Mouse (Mus musculus) adipocyte (in vitro differentiated cells): ENCODE data around the gene Heatr4.
"Not testable (repeated sequence)": the region's sequence is repeated elsewhere in the genome, so short reads cannot be mapped to it uniquely, and the experiment has no call there.

Experiments used
- DNase-seq: peaks from one replicate; pipeline ENCODE4 v3.0.0-alpha.2; 2016; ENCODE audit warnings: low spot score

Heatr4 gene

GRCm38 (mm10) chr12:83984752-83985151, at the start of gene Heatr4:
TSS of gene Heatr4 (minus strand) at chr12:83984852.
- DNase-seq, result no peak

- DNase-seq, result peak; percentile 28
Observed at GRCm38 (mm10) chr12:84034108-84034507, 49.5 kb upstream of the Heatr4 start.

GRCm38 (mm10) chr12:84033302-84033701, 48.6 kb upstream of the Heatr4 start:
- not testable (repeated sequence) for DNase-seq

- no peak for DNase-seq
Observed at GRCm38 (mm10) chr12:84032854-84033253, 48.2 kb upstream of the Heatr4 start.

- peak; percentile 85 for DNase-seq
Observed at GRCm38 (mm10) chr12:84030659-84031332, 46.1 kb upstream of the Heatr4 start.

GRCm38 (mm10) chr12:84029043-84029442, 44.4 kb upstream of the Heatr4 start:
- DNase-seq, result not testable (repeated sequence)

- not testable (repeated sequence) for DNase-seq
Observed at GRCm38 (mm10) chr12:84028328-84028727, 43.7 kb upstream of the Heatr4 start.

- no peak for DNase-seq
Observed at GRCm38 (mm10) chr12:84025888-84026287, 41.2 kb upstream of the Heatr4 start.

- no peak for DNase-seq
Observed at GRCm38 (mm10) chr12:84023052-84023745, 38.5 kb upstream of the Heatr4 start.

- not testable (repeated sequence) for DNase-seq
Observed at GRCm38 (mm10) chr12:84022266-84022665, 37.6 kb upstream of the Heatr4 start.

GRCm38 (mm10) chr12:84020528-84020927, 35.9 kb upstream of the Heatr4 start:
- DNase-seq, result peak; percentile 81

GRCm38 (mm10) chr12:84013701-84014100, 29.0 kb upstream of the Heatr4 start:
- no peak for DNase-seq

- no peak for DNase-seq
Observed at GRCm38 (mm10) chr12:84013130-84013529, 28.5 kb upstream of the Heatr4 start.

GRCm38 (mm10) chr12:84011251-84012040, 26.8 kb upstream of the Heatr4 start:
- DNase-seq, result peak; percentile 90

GRCm38 (mm10) chr12:84010201-84010600, 25.5 kb upstream of the Heatr4 start:
- no peak for DNase-seq

GRCm38 (mm10) chr12:84009171-84009965, 24.7 kb upstream of the Heatr4 start, which contains the start of gene Acot1:
TSS of gene Acot1 (plus strand) at chr12:84009490.
- DNase-seq, result peak; percentile 54

- no peak for DNase-seq
Observed at GRCm38 (mm10) chr12:84008729-84009128, 24.1 kb upstream of the Heatr4 start.

- no peak for DNase-seq
Observed at GRCm38 (mm10) chr12:84008251-84008650, 23.6 kb upstream of the Heatr4 start.

GRCm38 (mm10) chr12:84003866-84004265, 19.2 kb upstream of the Heatr4 start:
- no peak for DNase-seq

GRCm38 (mm10) chr12:84000418-84000817, 15.8 kb upstream of the Heatr4 start:
- no peak for DNase-seq

- peak; percentile 61 for DNase-seq
Observed at GRCm38 (mm10) chr12:83999237-83999636, 14.6 kb upstream of the Heatr4 start.
